Mouse (Mus musculus): ENCODE measurements around the gene Srgap1.

Gene Srgap1

DNA sequence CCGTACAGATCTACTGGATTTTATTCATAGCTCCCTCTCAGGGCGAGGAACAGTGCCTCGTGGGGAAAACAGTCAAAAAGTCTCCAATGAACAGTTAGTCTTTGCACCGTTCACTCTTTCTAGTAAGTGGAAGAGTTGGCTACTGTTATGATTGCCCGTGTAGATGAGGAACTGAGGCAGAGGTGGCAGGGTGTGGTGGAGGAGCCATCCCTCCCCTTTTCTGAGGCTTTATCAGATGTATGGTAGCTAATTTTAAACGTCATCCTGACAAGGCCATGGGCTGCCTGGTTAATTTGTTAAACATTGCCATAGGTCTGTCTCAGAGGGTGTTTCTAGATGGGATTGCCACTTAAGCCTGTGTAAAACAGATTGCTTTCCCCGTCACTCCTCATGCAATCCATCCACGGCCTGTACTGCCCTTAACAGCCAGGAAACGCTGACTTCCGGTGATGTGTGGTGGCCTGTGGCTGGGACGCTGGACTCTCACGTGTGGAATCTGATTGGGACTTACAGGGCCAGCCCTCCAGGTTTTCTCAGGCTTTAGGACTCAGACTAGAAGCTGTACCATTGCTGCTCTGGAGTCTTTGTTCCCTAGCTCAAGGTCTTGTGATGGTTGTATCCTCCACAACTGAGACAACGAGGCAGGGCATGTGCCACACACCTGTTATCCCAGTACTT is 155.6 kb downstream of the Srgap1 start:
- no peak for ATAC-seq (ENCODE audit: insufficient number of reproducible peaks, low FRiP score, low TSS enrichment)

DNA sequence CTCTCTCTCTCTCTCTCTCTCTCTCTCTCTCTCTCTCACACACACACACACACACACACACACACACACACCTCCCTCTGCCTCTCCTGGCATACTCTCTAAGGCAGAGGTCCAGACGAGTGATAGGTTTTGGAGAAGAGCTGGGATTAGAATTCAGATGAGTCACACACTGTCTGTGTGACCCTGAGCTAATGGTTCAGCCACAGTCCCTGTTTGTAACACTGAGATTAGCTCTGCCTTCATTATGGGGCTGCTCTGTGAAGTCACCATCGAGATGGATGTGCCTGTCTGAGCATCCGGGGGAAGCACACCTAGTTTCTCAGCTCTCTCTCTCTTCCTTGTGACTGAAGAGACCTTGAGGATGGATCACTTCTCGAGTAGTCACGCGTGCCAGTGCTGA is 157.1 kb downstream of the Srgap1 start:
- no peak for ATAC-seq (ENCODE audit: insufficient number of reproducible peaks, low FRiP score, low TSS enrichment)

DNA sequence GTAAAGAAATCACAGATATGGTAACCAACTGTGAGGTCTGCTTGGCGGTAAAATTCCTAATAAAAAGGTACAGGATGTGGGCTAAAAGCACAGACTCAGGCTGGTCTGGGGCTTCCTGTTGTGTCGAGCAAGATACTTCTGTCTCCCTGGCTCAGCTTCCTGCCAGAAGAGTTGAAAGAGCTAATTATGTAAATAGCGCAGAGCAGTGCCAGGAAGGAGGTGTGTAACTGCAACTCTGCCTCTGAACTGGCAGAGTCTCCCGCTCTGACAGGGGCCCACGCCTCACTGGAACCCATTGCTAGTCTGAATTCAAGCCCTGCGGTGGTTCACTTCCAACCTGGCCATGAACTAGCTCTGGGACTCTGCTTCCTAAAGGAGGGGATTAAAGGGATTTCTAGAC is 160.3 kb downstream of the Srgap1 start:
- ATAC-seq (ENCODE audit: insufficient number of reproducible peaks, low FRiP score, low TSS enrichment): no peak

DNA sequence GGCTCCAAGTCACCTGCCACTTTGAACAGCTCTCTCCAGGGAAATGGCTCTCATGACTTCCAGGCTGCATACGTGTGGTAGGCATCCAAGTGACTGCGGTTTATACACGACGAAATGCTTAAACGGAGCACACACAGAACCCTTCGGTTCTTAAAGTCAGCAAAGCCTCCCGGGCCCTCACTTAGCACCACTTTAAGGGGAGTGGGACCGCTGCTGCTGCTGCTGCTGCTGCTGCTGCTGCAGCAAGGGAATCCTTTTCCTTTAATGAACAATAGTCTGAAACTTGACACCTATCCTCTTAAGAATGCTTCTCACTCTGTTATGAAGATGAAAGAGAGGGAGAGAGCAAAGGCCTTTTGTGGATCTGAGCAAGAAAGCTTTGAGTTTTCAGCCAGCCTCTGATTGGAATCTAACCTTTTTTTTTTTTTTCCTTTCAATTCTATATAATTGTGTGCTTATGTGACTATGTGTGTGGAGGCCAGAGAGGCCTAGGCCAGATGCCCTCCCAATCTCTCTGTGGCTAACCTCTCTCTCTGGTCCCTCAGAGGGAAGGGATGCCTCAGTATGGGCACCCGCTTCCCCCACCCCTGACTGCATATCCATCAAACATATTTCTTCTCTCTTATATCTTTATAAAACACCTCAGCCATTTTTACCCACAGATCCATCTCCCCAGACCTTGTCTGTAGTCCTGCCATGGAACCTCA is 161.4 kb downstream of the Srgap1 start:
- ATAC-seq (ENCODE audit: insufficient number of reproducible peaks, low FRiP score, low TSS enrichment): no peak

DNA sequence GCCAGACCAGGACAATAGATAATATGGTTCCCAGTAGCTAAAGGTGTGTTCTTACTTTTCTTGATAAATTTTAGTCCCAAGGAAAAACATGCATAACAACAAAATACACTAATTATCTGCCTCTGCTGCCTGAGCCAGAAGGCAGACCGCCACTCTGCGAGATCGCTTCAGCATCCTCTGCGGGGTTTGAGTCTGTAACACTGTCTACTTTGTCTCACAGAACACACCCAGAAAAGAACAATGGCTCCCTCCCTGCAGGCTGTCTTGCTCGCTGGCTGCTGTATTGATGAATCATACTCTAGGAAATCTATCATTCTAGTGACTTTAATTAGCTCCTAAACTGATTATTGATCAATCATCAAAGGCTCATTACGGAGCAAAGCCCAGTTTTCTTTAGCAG is 164.7 kb downstream of the Srgap1 start:
- ATAC-seq (ENCODE audit: insufficient number of reproducible peaks, low FRiP score, low TSS enrichment): no peak

DNA sequence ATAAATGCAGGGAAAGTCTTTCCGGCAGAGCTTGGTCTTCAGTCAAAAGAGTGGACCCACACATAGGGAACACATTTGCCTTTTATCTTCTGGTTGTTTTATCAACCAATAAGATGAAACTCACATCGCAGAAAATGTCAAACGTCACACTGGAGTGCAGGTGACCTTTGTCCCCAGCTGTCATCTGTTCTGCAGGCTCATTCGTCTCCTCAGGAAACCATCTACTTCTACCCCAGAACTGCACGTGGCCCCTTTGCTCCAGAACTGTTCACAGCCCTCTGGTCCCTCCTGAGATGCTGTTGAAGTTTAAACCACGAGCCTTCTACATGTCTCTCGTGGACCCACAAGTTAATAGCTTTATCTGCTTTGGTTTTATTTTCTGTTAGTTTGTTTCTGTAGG is 168.3 kb downstream of the Srgap1 start:
- ATAC-seq (ENCODE audit: insufficient number of reproducible peaks, low FRiP score, low TSS enrichment): no peak

DNA sequence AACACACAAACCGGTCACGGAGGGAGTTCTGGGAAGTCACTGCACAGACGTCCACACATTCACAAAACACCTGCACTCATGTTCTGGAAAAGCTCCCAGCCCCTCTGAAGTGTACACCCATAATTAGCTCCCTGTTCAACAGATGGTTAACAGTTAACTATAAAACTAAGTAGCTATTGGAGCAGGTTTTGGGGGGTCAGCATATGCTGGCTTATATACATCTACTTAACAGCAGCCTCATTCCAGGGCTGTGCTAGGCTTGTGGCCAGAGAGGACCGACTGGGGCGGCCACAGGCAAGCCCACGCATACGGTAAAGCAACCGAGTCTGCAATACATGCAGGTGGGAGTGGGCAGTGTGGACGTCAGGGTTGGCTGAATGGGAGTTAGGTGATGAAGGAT is 169.2 kb downstream of the Srgap1 start:
- ATAC-seq (ENCODE audit: insufficient number of reproducible peaks, low FRiP score, low TSS enrichment): no peak

DNA sequence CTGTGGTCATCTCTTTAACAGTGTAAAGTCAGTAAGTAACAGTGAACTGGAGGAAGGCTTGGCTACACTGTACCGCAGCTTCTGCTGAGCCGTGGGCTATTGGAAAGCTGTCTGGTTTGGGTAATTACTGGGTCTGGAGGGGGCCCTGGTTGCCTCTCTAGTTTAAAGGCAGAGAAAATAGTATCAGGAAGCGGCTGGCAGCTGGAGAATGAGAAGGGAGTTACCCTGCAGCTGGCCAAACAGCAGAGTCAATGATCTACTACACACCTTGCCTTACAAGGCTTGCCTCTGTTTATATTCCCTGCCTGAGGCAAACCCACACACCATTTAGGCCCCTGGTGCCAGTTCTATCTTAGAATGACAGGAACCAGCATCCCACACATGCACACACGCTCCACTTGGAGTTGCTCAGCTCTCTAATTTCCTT is 174.0 kb downstream of the Srgap1 start:
- no peak for ATAC-seq (ENCODE audit: insufficient number of reproducible peaks, low FRiP score, low TSS enrichment)

DNA sequence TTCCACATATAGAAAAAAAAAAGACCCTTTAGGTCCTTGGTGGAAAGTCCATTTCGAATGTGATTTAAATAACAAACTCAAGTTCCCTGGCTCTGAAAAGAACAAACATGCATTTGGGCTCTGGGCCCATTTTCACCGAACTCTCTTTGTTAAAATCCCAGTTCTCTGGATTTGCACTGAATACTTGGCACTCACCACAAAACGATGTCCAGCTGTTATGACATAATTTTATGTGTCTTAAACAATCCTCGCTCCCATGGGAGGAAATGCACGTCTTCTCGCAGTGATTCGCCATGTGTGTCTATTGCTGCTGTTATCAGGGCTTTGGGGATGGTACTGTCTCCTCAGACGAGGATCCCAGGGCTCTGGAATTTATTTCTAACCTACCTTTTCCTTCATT is 177.2 kb downstream of the Srgap1 start:
- ATAC-seq (ENCODE audit: insufficient number of reproducible peaks, low FRiP score, low TSS enrichment): no peak

DNA sequence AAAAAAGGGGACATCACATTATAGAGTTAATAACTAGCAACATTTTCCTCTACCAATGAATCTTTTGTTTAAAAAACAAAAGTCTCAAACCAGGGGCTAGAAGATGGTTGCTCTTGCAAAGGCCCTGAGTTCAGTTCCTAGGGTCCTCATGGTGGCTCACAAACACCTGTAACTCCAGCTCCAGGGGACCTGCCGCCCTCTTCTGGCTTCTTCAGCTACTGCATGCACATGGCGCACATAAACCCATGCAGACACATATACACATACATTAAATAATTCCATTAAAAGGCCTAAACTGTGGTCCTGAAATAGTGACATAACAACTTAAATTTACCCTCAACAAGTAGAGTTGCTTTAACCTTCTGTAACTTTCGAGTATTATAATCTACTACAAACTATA is 178.9 kb downstream of the Srgap1 start:
- ATAC-seq (ENCODE audit: insufficient number of reproducible peaks, low FRiP score, low TSS enrichment): no peak

DNA sequence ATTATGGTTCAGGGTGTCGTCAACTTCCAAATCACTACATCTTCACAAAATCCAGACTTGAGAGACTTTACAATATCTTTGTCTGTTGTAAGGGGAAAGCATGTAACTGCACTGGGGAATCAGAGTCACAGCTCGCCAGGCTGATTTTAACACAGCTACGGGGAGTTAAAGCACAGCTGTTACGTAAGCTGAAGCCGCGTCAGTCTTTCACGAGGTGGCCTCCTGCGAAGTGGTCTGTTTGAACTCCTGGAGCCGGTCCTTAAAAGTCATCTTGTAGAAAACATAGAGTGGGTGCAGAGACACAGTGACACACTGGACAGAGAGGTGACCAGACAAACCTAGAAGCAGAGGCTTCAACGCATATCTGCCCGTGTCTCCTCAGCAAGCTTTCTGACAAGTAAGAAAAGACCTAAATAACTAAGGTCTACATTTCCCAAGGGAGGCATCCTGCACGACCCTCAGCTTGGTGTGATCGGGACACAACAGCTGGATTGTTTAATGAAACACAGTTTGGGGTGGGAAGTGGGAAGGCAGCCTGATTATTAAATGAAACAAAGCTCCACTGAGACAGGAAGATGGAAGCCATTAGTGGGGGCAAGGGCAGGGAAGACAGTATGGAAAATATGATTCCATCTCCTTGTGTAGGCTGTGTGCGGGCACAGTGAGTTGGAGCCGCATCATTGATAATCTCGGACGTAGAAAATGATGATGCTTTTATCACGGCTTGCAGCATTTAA is 181.4 kb downstream of the Srgap1 start:
- ATAC-seq (ENCODE audit: insufficient number of reproducible peaks, low FRiP score, low TSS enrichment): no peak

DNA sequence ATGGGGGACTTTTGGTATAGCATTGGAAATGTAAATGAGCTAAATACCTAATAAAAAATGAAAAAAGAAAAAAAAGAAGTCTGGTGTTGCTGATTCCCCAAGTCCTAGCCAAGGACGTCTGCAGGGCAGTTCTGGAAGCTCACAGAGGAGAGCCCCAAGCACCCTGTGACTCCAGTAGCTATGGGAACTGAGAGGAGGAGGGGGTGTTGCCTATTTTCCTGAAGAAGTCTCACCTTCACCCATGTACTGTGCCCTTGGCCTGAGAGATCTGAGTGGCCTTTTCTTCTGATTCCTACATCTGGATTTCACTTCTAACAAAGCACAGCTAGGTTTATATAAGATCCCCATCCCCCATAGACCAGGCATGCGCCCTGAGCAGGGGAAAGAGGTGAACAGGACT is 186.2 kb downstream of the Srgap1 start:
- no peak for ATAC-seq (ENCODE audit: insufficient number of reproducible peaks, low FRiP score, low TSS enrichment)

DNA sequence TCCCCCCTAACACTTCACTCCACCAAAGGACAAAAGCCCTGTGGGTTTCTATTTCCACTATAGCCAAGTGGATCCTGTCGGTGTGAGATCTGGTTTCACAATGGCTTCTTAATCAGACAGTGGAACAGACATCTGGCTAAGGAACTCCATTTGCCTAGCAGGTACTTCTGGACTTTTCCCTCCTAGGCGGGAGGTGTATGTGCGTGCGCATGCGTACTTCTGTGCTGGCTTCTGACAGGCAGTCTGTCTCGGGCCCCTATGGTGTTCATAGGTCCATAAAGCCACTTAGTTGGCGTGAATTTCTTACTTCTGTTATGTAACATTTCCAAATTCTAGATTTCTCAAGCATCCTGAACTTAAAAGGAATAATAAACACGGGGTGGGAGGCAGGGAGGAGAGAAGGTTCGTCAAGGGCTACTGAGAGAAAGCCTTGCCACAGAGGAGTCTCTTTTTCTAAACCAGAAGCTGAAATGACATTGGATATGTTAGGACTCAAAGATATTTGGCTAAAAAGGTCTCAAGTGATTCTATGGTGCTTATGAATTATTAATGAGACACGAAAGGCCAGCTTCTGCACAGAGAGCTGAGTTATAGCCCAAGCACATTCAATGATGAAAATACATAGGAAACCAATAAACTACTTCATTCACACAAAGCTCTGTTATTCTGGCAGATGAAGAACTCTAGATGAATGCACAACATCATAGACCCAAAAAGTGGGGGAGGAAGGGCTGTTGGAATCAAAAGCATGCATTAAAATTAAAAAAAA is 187.1 kb downstream of the Srgap1 start:
- ATAC-seq (ENCODE audit: insufficient number of reproducible peaks, low FRiP score, low TSS enrichment): no peak

DNA sequence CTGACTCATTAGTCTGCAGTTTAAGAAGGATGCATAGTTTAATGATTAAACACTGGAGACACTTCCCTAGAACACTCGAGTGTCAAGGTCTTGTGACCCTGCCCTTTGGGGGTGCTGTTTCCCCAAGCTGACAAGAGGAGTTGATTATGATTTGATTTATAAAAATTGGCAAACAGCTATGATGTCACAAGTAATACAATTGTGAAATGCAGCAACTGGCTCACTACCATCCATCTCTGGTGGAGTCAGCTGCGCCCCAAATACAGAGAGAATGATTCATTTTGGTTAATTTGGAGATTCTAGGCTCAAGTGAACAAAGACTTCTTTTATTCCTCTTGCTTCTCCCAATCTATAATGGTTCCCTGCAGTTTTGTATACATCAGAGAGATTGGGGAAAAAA is 188.2 kb downstream of the Srgap1 start:
- ATAC-seq (ENCODE audit: insufficient number of reproducible peaks, low FRiP score, low TSS enrichment): no peak

DNA sequence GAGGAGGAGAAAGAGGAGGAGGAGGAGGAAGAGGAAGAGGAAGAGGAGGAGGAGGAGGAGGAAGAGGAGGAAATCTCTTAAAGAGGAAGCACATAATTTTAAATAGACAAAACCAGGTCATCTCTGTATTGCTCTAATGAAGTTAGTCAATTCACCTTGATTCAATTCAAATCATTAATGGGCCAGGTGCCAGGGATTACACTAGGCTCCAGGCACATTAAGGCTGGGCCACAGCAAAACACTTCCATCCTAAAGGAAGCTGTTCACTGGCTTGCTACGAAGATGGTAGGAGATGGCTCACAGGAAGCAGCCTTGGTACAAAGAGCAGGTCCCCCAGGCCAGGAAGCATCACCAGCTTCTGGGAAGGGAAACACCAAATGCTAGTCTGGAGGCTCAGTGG is 189.0 kb downstream of the Srgap1 start:
- ATAC-seq (ENCODE audit: insufficient number of reproducible peaks, low FRiP score, low TSS enrichment): no peak

DNA sequence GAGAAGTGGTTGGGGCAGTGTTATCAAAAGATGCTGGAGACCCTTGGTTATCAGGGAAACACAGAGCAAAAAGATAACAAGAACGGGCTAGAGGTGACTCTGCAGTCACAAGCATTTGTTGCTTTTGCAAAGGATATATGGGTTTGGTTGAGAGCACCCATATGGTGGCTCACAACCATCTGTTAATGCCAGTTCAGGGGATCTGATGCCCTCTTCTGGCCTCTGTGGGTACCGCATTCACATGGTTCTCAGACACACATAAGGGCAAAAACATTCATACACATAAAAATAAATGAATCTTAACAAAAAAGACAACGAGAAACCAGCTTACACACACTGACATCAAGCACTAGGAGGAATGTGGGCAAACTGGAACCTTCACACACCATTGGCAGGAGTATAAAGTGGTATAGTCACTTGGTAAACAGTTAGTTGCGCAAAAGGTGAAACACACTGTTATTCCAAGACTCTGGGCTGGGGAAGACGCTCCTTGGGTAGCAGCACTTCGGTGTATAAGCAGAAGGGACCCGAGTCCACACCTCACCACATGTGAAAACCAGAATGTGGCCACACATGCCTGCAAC is 191.2 kb downstream of the Srgap1 start:
- ATAC-seq (ENCODE audit: insufficient number of reproducible peaks, low FRiP score, low TSS enrichment): no peak

DNA sequence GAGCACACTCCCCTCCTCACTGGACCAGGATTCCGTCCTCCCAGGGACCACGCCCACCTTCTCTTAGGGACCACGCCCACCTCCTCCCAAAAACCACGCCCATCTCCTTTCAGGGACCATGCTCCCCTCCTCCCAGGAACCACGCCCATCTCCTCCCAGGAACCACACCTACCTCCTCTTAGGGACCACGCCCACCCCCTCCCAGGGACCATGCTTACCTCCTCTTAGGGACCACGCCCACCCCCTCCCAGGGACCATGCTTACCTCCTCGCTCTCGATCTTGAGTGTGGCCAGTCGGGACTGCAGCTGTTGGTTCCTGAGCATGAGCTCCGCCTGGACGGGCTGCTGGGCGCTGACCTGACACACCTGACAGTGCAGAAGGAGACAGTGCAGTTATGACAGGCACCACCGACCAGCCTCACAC is 193.7 kb downstream of the Srgap1 start:
- no peak for ATAC-seq (ENCODE audit: insufficient number of reproducible peaks, low FRiP score, low TSS enrichment)

DNA sequence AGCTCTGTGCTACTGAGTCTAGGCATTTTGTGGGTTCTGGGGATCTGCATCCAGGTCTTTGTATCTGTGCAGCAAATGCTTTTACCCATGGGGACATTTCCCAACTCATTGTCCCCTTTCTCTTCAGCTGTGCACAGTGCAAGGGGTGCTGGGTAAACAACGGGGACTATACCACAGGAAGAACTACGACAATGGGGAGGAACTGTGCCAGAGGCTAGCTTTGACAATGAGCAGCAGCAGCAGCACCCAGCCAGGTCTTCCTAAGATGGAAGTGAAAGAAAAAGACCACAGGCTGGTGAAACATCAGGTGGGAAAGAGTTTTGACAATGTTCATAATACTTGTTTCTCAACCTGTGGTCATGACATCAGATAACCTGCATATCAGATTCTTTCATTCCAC is 197.6 kb downstream of the Srgap1 start:
- ATAC-seq (ENCODE audit: insufficient number of reproducible peaks, low FRiP score, low TSS enrichment): no peak

DNA sequence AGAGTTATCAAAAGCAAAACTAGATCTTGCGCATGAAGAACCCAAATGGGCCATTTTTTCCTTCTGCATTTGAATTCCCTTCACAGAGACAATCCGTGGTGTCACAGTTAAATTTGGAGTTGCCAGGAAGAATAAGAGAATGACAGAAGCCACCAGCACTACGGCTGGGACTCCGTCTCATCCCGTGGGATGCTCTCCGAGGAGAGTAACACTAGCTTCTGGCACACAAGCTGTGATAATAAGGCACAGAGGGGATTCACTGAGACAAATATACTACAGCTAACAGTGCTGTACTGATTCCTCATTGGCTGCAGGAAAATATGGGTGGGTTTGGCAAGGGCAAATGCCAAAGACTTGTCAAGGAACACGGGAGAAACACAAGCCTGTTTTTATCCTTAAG is 201.4 kb downstream of the Srgap1 start:
- no peak for ATAC-seq (ENCODE audit: insufficient number of reproducible peaks, low FRiP score, low TSS enrichment)

DNA sequence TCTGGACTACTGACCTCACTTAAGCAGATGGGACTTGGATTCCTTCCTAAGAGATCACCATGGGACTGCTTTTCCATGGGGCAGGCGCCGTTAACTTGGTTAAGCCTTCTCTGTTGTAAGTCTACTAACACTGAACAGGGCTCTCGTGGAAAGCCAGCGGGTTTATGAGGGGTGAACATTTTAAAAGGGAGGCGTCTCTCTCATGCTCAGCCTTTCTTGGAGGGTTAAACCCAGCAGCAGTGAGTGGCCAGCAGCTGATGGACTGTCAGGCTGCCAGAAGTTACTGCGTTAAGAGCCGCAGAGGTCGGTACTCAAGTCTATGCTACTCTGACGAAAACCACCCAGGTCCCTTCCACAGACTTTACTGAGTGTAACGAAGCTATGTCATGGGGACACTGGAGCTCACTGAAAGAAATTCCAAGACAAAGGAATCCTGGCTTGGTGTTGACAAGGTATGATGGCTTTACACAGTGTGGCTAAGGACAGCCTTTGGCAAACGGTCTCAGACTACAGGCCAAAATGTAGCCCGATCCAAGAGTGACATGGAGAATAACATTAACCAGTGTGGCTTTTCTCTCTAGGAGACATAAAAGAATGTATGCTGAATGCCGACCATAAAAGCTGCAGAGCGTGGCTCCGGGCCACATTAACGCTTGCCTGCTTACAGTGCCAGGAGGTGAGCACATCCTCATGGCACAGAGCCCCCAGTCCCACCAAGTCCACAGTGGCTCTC is 209.8 kb downstream of the Srgap1 start:
- peak; percentile 46; the same call in 1 of the 2 replicates for ATAC-seq (ENCODE audit: insufficient number of reproducible peaks, low FRiP score, low TSS enrichment)
